Mouse (Mus musculus) right cerebral cortex, adult 18-20 months (tissue): ENCODE results near the gene Wdr34.
"Not testable (repeated sequence)": the region's sequence is repeated elsewhere in the genome, so short reads cannot be mapped to it uniquely, and the experiment has no call there.

Experiments used
- DNase-seq: peaks from one replicate; pipeline ENCODE4 v3.0.0; 2022; ENCODE audit warnings: mixed read lengths

The Wdr34 gene

GRCm38 (mm10) chr2:30066046-30066901 is 17.6 kb upstream of the Wdr34 start:
- DNase-seq = peak; percentile 95

GRCm38 (mm10) chr2:30064298-30064697 is 15.6 kb upstream of the Wdr34 start:
- no peak for DNase-seq

GRCm38 (mm10) chr2:30063791-30064190 is 15.1 kb upstream of the Wdr34 start:
- no peak for DNase-seq

GRCm38 (mm10) chr2:30063235-30063634 is 14.6 kb upstream of the Wdr34 start:
- DNase-seq = no peak

- DNase-seq = peak; percentile 39
Observed at GRCm38 (mm10) chr2:30062249-30063093, 13.8 kb upstream of the Wdr34 start.

GRCm38 (mm10) chr2:30061215-30062166 is 12.8 kb upstream of the Wdr34 start:
- no peak for DNase-seq

GRCm38 (mm10) chr2:30058418-30058817 is 9.7 kb upstream of the Wdr34 start:
- DNase-seq = no peak

- no peak for DNase-seq
Observed at GRCm38 (mm10) chr2:30057223-30057904, 8.7 kb upstream of the Wdr34 start, which contains the start of gene Set. Gene Set (plus strand): TSS chr2:30057378.

- no peak for DNase-seq
Observed at GRCm38 (mm10) chr2:30056736-30057135, 8.1 kb upstream of the Wdr34 start.

- DNase-seq = not testable (repeated sequence)
Observed at GRCm38 (mm10) chr2:30055310-30055709, 6.6 kb upstream of the Wdr34 start.

- no peak for DNase-seq
Observed at GRCm38 (mm10) chr2:30051992-30052761, 3.5 kb upstream of the Wdr34 start.

GRCm38 (mm10) chr2:30049831-30050230 is 1.1 kb upstream of the Wdr34 start:
- DNase-seq = no peak

- DNase-seq = no peak
Observed at GRCm38 (mm10) chr2:30048101-30048501, 580 bp downstream of the Wdr34 start.

GRCm38 (mm10) chr2:30047127-30047526 is 1.6 kb downstream of the Wdr34 start:
- no peak for DNase-seq

- DNase-seq = no peak
Observed at GRCm38 (mm10) chr2:30044550-30044949, 4.1 kb downstream of the Wdr34 start.

GRCm38 (mm10) chr2:30042445-30042844 is 6.2 kb downstream of the Wdr34 start:
- DNase-seq = peak; percentile 68

GRCm38 (mm10) chr2:30039687-30040086 is 9.0 kb downstream of the Wdr34 start:
- DNase-seq = no peak

- no peak for DNase-seq
Observed at GRCm38 (mm10) chr2:30038370-30038769, 10.3 kb downstream of the Wdr34 start.

GRCm38 (mm10) chr2:30037762-30038161 is 10.9 kb downstream of the Wdr34 start:
- DNase-seq = no peak

- DNase-seq = peak; percentile 11
Observed at GRCm38 (mm10) chr2:30032957-30033356, 15.7 kb downstream of the Wdr34 start.

- DNase-seq = peak; percentile 28
Observed at GRCm38 (mm10) chr2:30032244-30032846, 16.3 kb downstream of the Wdr34 start.
